ENCODE assay signal across 13 mouse cellular contexts in genomic region chr12:57185475-57185874, GRCm38 (mm10). TPM values are rescaled to one million over a fixed set of nuclear protein-coding genes. Genes with fewer than 3 reads are reported as not detected.
DNase-seq lines count a peak whose midpoint lies in the region; ATAC-seq and TF ChIP-seq lines count a peak whose summit lies in the region.
"Had no signal": no experiment of that assay in that cellular context is flagged by ENCODE, and none has a peak within 500 bp of the region (broad histone marks: within the 10 kb centered on the region; RNA-seq: fewer than 3 reads in every experiment).

No protein-coding gene starts in this region.

- no peaks in the 10 kb centered on the region for H3K36me3 ChIP-seq in lung, embryonic 14.5 days (ENCODE audit: insufficient read depth)
- H3K36me3 ChIP-seq: forebrain, embryonic 10.5 days; heart, embryonic 13.5 days had no signal

- 0% methylated on average over 1 of the region's 1 CpGs for WGBS in lung, embryonic 14.5 days

- H3K4me1 ChIP-seq in lung, embryonic 14.5 days (ENCODE audit: insufficient read depth) = no peaks in the 10 kb centered on the region
- H3K4me1 ChIP-seq: heart, embryonic 13.5 days had no signal

- H3K27ac ChIP-seq in lung, embryonic 14.5 days (ENCODE audit: low read depth) = no peak overlapping the region
- H3K27ac ChIP-seq: forebrain, embryonic 10.5 days; heart, embryonic 13.5 days; macrophage had no signal

- no peak overlapping the region for H3K4me3 ChIP-seq in lung, embryonic 14.5 days (ENCODE audit: low read depth, low read length)
- H3K4me3 ChIP-seq: forebrain, embryonic 10.5 days; heart, embryonic 13.5 days had no signal

- DNase-seq in cerebellum, postnatal 14 days = peak; percentile 4 to 6
- no peak for DNase-seq in cerebellum, adult 11-12 months
- DNase-seq in lung, embryonic 14.5 days = peak; percentile 44
- no peak for DNase-seq in lung, postnatal 14 days
- DNase-seq in embryo, embryonic 9.5 days (ENCODE audit: extremely low spot score) = peak; percentile 27
- peak; percentile 67 for DNase-seq in retina, embryonic 14.5 days (ENCODE audit: low spot score)
- no peak for DNase-seq in B cell, adult 2 months
- no peak for DNase-seq in right cerebral cortex, adult 18-20 months
- DNase-seq: kidney, postnatal 4 days; thymus, postnatal 14 days had no signal

- ATAC-seq in lung, embryonic 14.5 days (ENCODE audit: insufficient read depth) = no peak

- peak; percentile 61 for TF ChIP-seq CTCF in lung, embryonic 14.5 days (IDR thresholded peaks at IDR 0.05; ENCODE audit: low read depth)

- H3K9me3 ChIP-seq in lung, embryonic 14.5 days (ENCODE audit: low read depth, low read length) = no peaks in the 10 kb centered on the region
- H3K9me3 ChIP-seq: forebrain, embryonic 10.5 days; heart, embryonic 13.5 days had no signal

- no peaks in the 10 kb centered on the region for H3K27me3 ChIP-seq in lung, embryonic 14.5 days (ENCODE audit: insufficient read depth, low read length)

- H3K9ac ChIP-seq in lung, embryonic 14.5 days = no peak overlapping the region
- H3K9ac ChIP-seq: heart, embryonic 13.5 days had no signal

- H3K4me2 ChIP-seq in lung, embryonic 14.5 days = no peak overlapping the region
- H3K4me2 ChIP-seq: heart, embryonic 13.5 days had no signal

RNA-seq across cellular contexts. Expression of gene Slc25a21, which starts 11.8 kb away (rescaled TPM):
- 0.13 and 0.14 TPM in 2 replicates for polyA plus RNA-seq in lung, embryonic 14.5 days (2014; fragmentation: Nextera tagmentation; extraction: Ambion mirVana)
- polyA plus RNA-seq: macrophage had no signal

RNA-seq across cellular contexts. Expression of gene Prps1l3, which starts 44.7 kb away (rescaled TPM):
- polyA plus RNA-seq in lung, embryonic 14.5 days (2014; fragmentation: Nextera tagmentation; extraction: Ambion mirVana) = 87.5 and 94.3 TPM in 2 replicates

RNA-seq across cellular contexts. Expression of gene Mipol1, which starts 44.8 kb away (rescaled TPM):
- 9.5 and 10.7 TPM in 2 replicates for polyA plus RNA-seq in lung, embryonic 14.5 days (2014; fragmentation: Nextera tagmentation; extraction: Ambion mirVana)

Comparison
In these comparisons a context has a peak if more than half of its experiments do, and no peak if none do; other contexts are left out.
1. DNase-seq: peak in cerebellum, postnatal 14 days (2 of 2), lung, embryonic 14.5 days (single experiment), embryo, embryonic 9.5 days (single experiment) and retina, embryonic 14.5 days (single experiment); none in cerebellum, adult 11-12 months (single experiment), lung, postnatal 14 days (single experiment), B cell, adult 2 months (0 of 2) and right cerebral cortex, adult 18-20 months (single experiment).